Mouse (Mus musculus): ENCODE results near the gene Shc4. TPM values are rescaled to one million over a fixed set of nuclear protein-coding genes. Genes with fewer than 3 reads are reported as not detected.

The Shc4 gene
- 1.2 and 2.0 TPM in 2 replicates for polyA plus RNA-seq (2016; fragmentation: Nextera tagmentation; extraction: Ambion mirVana)

DNA sequence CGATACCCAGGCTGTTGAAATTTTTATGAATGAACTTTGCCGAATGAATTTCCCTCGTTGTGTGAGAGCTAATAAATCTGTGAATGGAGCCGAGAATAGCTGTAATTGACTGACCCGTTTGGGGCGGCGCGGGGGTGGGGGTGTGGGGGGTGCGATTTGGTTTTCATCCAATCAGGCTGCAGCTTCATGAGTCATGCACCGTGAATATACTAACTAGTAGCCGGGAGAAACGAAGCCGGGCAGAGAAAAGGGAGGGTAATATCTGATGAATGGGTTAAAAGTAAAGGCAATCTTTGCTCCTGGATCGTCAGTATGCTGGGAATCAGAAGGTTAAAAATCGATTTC lies at the start of gene Shc4:
Gene Shc4, minus strand, starts transcription at position 63 of the 345 bp plus-strand sequence.
- peak within 1 kb of the TSS; percentile 71 for H3K27ac ChIP-seq (replicated peaks)
- peak; percentile 79 for DNase-seq (ENCODE audit: low spot score)
- H3K4me1 ChIP-seq, result peaks cover 26% of the 10 kb centered on the region
- no peaks in the 10 kb centered on the region for H3K9me3 ChIP-seq
- no peaks in the 10 kb centered on the region for H3K36me3 ChIP-seq (replicated peaks)
- peak within 1 kb of the TSS; percentile 72 for H3K4me3 ChIP-seq
- WGBS, result under 1% methylated on average over 15 of the region's 15 CpGs
- H3K27me3 ChIP-seq (replicated peaks; ENCODE audit: low read depth, poor library complexity, severe bottlenecking), result peaks cover 88% of the 10 kb centered on the region

DNA sequence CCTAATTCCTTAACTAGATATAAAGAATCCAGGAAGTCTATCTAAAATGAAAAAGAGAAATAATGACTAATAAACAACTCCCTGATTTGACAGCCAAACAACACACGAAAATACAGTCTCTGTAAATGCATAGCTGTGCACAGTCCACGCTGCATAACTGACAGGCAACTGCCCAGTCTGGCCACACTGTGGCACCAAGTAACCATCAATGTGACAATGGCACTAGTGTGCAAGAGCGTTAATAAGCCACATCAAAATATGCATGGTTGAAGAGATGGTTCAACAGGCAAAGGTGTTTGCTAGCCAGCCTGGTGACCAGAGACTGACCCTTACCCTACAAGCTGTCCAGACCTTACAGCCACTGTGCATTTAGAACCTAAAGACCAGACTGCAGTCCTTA lies 41.1 kb upstream of the Shc4 start:
- no peak overlapping the region for H3K4me3 ChIP-seq
- 93% methylated on average over 3 of the region's 3 CpGs for WGBS

GRCm38 (mm10) chr2:125764531-125764930 lies 40.6 kb upstream of the Shc4 start:
- 93% methylated on average over 5 of the region's 5 CpGs for WGBS
- Histone ChIP-seq H3K4me1 (no peaks in the 10 kb centered on the region), H3K9me3 (no peaks in the 10 kb centered on the region), H3K27ac (replicated peaks) (no peak overlapping the region), H3K36me3 (replicated peaks) (peaks cover 89% of the 10 kb centered on the region), H3K27me3 (replicated peaks; ENCODE audit: low read depth, poor library complexity, severe bottlenecking) (no peaks in the 10 kb centered on the region), H3K4me3 (no peak overlapping the region)
- DNase-seq (ENCODE audit: low spot score), result no peak

More for the DNA sequence above, 41.1 kb upstream of the Shc4 start:
- H3K9me3 ChIP-seq, result no peaks in the 10 kb centered on the region
- H3K27ac ChIP-seq (replicated peaks), result no peak overlapping the region
- no peak for DNase-seq (ENCODE audit: low spot score)
- no peaks in the 10 kb centered on the region for H3K27me3 ChIP-seq (replicated peaks; ENCODE audit: low read depth, poor library complexity, severe bottlenecking)
- no peaks in the 10 kb centered on the region for H3K4me1 ChIP-seq
- H3K36me3 ChIP-seq (replicated peaks), result peaks cover 89% of the 10 kb centered on the region

DNA sequence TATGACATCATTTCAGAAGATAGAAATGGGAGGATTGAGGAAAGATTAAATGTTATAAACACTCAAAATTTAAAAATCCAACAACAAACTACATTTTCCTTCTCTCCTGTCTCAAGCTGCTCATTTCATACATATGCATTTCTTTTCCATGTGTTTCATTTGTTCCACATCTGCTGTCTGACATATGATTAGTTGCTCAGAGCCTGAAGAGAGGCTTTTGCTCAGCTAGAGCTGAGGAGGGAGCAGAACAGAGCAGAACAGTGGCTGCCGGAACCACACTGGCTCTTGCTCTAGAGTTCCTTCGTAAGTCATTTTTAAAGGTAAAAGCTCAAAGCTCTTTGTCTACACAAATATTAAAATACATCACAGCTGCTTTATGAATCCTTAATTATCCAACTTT lies 25.4 kb upstream of the Shc4 start:
- Histone ChIP-seq H3K27ac (replicated peaks) (no peak overlapping the region), H3K9me3 (no peaks in the 10 kb centered on the region), H3K4me1 (no peaks in the 10 kb centered on the region), H3K4me3 (no peak overlapping the region), H3K36me3 (replicated peaks) (peaks cover 99% of the 10 kb centered on the region), H3K27me3 (replicated peaks; ENCODE audit: low read depth, poor library complexity, severe bottlenecking) (no peaks in the 10 kb centered on the region)
- 91% methylated on average over 2 of the region's 2 CpGs for WGBS
- DNase-seq (ENCODE audit: low spot score), result no peak

DNA sequence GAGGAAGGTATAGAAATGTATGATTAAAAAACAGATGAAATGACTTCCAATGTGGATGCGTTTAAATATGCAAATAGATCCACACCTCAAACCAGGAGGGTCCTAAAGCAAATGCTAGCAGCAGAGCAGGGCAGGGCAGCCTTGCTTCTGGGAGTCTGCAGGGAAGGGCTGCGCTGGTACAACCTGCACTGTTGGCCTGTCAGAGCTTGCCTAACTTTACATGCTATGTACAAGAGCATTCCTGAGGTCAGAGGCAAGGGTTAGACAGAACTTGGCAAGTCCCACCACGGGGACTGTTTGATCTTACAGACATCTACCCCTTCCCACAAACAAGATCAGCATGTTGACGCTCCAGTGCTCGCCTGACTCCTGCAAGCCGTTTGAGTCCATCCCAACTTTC lies 15.4 kb upstream of the Shc4 start:
- WGBS, result 84% methylated on average over 6 of the region's 6 CpGs
- Histone ChIP-seq H3K27me3 (replicated peaks; ENCODE audit: low read depth, poor library complexity, severe bottlenecking) (no peaks in the 10 kb centered on the region), H3K36me3 (replicated peaks) (peaks cover 60% of the 10 kb centered on the region)

DNA sequence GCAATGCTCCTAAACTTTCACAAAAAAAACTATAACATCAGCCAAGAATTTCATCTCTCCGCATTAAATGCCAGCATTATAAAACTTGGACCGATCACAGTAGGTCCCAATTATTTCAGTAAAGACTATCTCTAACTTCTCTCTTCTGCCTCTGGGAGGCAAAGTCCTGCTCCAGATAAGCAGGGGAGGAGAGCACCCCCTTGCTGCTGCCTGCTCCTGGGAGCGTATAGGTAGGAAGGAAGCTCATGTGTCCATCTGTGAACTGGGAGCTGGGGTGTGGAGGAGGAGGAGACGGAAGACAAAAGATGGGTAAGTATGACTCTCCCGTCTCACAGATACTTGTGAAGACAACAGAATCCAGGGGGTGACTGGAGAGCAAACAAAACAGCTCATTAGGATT lies 14.8 kb upstream of the Shc4 start:
- H3K36me3 ChIP-seq (replicated peaks), result peaks cover 54% of the 10 kb centered on the region
- H3K4me3 ChIP-seq, result no peak overlapping the region
- WGBS, result 79% methylated on average over 5 of the region's 5 CpGs
- H3K27me3 ChIP-seq (replicated peaks; ENCODE audit: low read depth, poor library complexity, severe bottlenecking), result no peaks in the 10 kb centered on the region
- H3K4me1 ChIP-seq, result peaks cover 13% of the 10 kb centered on the region
- H3K27ac ChIP-seq (replicated peaks), result no peak overlapping the region
- no peaks in the 10 kb centered on the region for H3K9me3 ChIP-seq
- DNase-seq (ENCODE audit: low spot score), result no peak

More for the DNA sequence above, 15.4 kb upstream of the Shc4 start:
- Histone ChIP-seq H3K4me3 (no peak overlapping the region), H3K4me1 (peaks cover 9% of the 10 kb centered on the region), H3K27ac (replicated peaks) (no peak overlapping the region), H3K9me3 (no peaks in the 10 kb centered on the region)
- peak; percentile 16 for DNase-seq (ENCODE audit: low spot score)

DNA sequence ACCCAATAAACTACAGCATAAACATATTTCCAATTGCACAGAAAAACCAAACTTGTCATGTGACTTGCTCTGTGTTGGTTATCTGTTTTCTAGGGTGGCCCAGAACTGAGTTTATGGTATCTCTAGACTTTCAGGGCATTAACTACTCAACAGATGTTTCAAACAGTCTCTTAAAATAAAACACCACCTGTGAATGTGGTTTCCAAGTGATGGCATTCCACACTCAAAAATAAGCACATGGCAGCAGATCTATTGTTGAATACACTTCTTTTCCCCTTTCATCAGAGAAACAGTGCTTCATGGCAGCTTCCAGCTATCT lies 12.0 kb upstream of the Shc4 start:
- Histone ChIP-seq H3K9me3 (no peaks in the 10 kb centered on the region), H3K36me3 (replicated peaks) (peaks cover 26% of the 10 kb centered on the region), H3K27me3 (replicated peaks; ENCODE audit: low read depth, poor library complexity, severe bottlenecking) (peaks cover 10% of the 10 kb centered on the region), H3K4me3 (no peak overlapping the region), H3K4me1 (peaks cover 33% of the 10 kb centered on the region), H3K27ac (replicated peaks) (no peak overlapping the region)
- DNase-seq (ENCODE audit: low spot score), result no peak

GRCm38 (mm10) chr2:125735333-125736024 lies 11.5 kb upstream of the Shc4 start:
- Histone ChIP-seq H3K27me3 (replicated peaks; ENCODE audit: low read depth, poor library complexity, severe bottlenecking) (peaks cover 15% of the 10 kb centered on the region), H3K9me3 (no peaks in the 10 kb centered on the region), H3K4me3 (no peak overlapping the region), H3K36me3 (replicated peaks) (peaks cover 21% of the 10 kb centered on the region), H3K4me1 (peaks cover 33% of the 10 kb centered on the region), H3K27ac (replicated peaks) (no peak overlapping the region)
- DNase-seq (ENCODE audit: low spot score), result no peak
- WGBS, result 68% methylated on average over 2 of the region's 2 CpGs

DNA sequence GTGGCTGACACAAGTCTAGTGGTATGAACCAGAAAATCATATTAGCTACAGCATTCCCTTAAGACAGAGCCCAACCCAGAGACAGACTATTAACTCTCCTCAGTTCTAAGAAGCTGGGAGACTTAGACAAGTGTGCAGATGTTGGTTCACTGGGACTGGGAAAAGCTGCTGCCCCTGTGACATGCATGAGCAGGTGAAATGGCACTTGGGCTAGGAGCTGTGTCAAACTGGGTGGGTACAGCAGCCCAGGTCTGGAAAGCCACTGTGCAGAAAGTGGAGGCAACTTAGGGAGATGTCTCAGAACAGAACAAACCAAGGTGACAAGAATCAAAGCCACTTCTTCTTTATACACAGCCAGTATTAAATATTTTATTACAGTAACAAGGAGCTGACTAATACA lies 10.8 kb upstream of the Shc4 start:
- H3K27me3 ChIP-seq (replicated peaks; ENCODE audit: low read depth, poor library complexity, severe bottlenecking), result peaks cover 22% of the 10 kb centered on the region
- no peak overlapping the region for H3K4me3 ChIP-seq
- no peak for DNase-seq (ENCODE audit: low spot score)
- H3K4me1 ChIP-seq, result peaks cover 33% of the 10 kb centered on the region
- no peak overlapping the region for H3K27ac ChIP-seq (replicated peaks)
- H3K9me3 ChIP-seq, result no peaks in the 10 kb centered on the region
- H3K36me3 ChIP-seq (replicated peaks), result peaks cover 14% of the 10 kb centered on the region

DNA sequence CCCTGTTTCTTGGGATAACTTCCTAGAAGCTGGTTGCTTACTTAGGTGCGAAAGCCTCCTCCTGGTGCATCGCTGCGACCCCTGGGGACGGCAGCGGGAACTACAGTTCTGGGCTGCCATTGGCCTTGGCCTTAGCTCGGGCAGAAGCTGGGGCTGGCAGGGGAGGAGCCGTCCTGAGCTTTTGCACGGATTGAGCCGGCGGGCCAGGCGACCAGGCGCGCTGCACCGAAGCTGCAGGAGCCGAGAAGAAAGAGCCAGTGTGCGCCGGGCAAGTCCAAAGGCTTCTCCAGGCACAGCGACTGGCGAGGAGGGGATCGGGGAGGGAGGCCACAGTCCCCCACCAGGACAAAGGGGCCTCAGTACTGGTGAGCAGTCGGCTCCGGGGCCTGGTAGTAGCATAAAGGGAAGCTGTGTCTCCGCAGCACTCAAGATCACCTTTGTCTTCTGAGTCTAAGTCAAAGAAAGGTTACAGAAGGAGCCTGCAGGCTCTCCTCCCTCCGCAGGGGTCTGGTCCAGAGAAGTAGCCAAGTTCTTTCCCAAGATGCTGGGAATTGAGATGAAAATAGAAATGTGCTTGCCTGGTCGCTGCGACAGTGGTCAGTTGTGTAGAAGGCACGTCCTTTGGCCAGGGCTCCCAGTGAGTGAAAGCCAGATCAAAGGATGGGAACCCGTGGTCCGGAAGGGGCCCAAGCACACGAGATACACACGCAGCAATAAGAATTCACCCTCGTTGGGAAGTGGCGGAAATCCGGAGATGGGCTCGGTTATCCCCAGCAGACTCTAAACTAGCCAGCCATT lies 8.0 kb upstream of the Shc4 start:
- no peaks in the 10 kb centered on the region for H3K9me3 ChIP-seq
- 6% methylated on average over 35 of the region's 35 CpGs for WGBS
- peak; percentile 96 for DNase-seq (ENCODE audit: low spot score)
- H3K4me3 ChIP-seq, result peak overlapping the region; percentile 61
- H3K4me1 ChIP-seq, result peaks cover 33% of the 10 kb centered on the region
- no peaks in the 10 kb centered on the region for H3K36me3 ChIP-seq (replicated peaks)
- H3K27ac ChIP-seq (replicated peaks), result peak overlapping the region; percentile 94
- peaks cover 47% of the 10 kb centered on the region for H3K27me3 ChIP-seq (replicated peaks; ENCODE audit: low read depth, poor library complexity, severe bottlenecking)

DNA sequence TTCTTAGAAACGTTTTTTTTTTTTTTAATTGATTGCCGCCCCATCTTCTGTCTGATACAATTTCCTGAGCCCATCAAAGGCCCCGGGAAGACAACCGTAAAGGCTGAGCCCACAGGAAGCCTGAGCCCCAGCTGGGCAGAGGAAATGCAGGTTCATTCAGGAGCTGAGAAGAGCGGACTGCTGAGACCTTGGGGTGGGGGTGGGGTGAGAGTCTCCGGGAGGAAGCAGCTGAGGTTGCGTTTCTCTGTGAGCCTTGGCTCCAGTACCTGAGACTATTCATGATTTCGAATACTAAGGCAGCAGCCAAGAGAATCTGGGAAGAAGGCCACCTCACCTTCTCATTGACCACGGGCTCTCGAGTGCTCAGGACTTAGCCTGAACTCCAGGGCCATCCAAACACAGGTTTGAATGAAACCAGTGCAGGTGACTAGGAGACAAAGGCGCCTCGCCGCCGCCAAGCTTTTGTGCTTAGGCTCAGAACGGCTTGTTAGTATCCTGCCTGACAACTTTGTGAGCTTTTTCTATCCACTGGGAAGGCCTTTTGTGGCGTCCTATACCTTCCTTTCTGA lies 682 bp upstream of the Shc4 start:
- WGBS, result 1% methylated on average over 16 of the region's 16 CpGs

GRCm38 (mm10) chr2:125723408-125724085 lies 401 bp downstream of the Shc4 start:
- H3K9me3 ChIP-seq, result no peaks in the 10 kb centered on the region
- 1% methylated on average over 34 of the region's 34 CpGs for WGBS
- no peaks in the 10 kb centered on the region for H3K36me3 ChIP-seq (replicated peaks)
- H3K27me3 ChIP-seq (replicated peaks; ENCODE audit: low read depth, poor library complexity, severe bottlenecking), result peaks cover 84% of the 10 kb centered on the region
- peaks cover 26% of the 10 kb centered on the region for H3K4me1 ChIP-seq
- H3K4me3 ChIP-seq, result peak overlapping the region; percentile 72
- peak; percentile 73 for DNase-seq (ENCODE audit: low spot score)
- H3K27ac ChIP-seq (replicated peaks), result peak overlapping the region; percentile 71

More for the DNA sequence above, 682 bp upstream of the Shc4 start:
- Histone ChIP-seq H3K27me3 (replicated peaks; ENCODE audit: low read depth, poor library complexity, severe bottlenecking) (peaks cover 92% of the 10 kb centered on the region), H3K27ac (replicated peaks) (peak overlapping the region; percentile 61; the same call in 1 of the 2 replicates), H3K36me3 (replicated peaks) (no peaks in the 10 kb centered on the region), H3K9me3 (no peaks in the 10 kb centered on the region), H3K4me1 (peaks cover 26% of the 10 kb centered on the region), H3K4me3 (peak overlapping the region; percentile 72)
- DNase-seq (ENCODE audit: low spot score), result peak; percentile 59
